Mouse (Mus musculus) 3134 (cell line): ENCODE measurements at regions not wholly inside any gene's neighbourhood (a gene's known extent, or its start where the extent isn't known, plus 50 kb on each side); places are given as distances from the start of the nearest gene placed in this dataset.
A peak's percentile ranks its signal among the peaks of the same experiment; 100 is the strongest.

Experiments
- DNase-seq: peaks from one replicate; pipeline ENCODE4 v3.0.0-alpha.2; 2011; ENCODE audit warnings: low spot score; ENCODE audit not compliant: insufficient read length; ENCODE audit errors: extremely low read depth

DNA sequence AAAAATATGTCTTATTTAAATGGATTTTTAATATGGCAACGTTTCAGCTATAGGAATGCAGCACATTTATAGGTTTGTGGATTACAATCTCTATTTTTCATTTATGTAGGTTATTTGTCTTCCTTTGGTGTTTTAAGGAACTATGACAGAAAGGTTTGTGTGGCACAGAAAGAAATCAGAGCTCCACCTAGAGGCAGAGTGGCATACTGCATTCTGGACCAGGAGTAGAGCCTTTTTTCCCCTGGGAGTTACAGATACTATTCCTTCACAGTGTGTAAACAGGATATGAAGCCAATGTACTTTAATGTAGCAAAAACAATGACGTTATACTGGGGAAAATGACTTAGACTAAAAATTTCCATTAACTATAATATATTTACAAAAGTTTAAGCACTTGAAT, 94.9 kb upstream of the St8sia4 start:
- peak; percentile 4 for DNase-seq

DNA sequence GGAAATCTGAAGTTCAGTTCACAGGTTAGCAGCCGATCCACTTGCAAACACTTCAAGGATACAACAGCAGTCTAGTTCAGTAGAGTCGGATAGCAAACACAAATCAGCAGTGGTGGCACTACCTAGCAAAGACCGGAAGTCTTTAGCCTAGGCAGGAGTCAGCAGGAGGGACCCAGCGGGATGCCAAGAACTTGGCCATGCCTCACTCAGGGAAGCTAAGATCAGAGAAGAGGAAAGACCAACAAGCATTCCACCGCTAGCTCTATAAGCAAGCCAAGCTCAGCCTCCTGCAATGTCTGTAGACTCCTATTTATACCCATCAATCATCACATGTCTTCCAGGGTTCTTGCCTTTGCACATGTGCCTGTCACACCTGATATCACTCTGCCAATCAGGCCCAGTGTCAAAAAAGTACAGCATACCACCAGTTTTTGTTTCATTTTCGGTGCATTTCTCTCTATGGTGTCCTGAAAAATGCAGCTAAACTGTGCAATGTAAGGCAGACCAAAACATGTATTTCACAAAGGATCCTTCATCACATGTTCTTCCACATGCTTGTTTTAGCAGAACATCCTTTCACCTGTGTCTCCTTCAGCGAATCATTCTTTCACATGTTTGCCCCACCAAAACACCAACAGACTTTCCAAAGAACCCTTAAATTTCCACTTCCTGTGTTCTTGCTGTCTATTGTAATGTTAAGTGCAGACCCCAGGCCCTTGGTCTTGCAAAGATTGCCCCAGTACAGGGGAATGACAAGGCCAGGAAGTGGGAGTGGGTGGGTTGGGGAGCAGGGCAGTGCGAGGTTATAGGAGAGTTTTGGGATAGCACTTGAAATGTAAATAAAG, 86.9 kb upstream of the St8sia4 start:
- DNase-seq = no peak

DNA sequence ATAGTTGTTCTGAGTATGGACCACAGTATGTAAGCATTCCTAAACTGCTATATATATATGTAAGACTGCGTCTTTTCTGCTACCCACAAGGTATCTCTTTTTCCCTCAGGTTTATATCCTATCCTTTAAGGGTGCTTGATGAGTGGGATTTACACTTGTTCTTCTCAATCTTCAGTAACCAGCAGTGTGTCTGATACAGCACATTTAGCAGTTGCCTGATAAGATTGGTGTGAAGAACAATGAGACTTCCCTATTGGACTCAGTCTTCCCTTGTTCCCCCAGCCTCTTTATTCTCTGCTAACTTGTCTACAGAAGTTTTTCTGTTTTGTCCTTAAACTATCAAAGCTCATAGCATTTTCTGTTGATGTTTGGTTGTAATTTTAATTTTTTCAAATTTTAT, 86.1 kb upstream of the St8sia4 start:
- DNase-seq = no peak

DNA sequence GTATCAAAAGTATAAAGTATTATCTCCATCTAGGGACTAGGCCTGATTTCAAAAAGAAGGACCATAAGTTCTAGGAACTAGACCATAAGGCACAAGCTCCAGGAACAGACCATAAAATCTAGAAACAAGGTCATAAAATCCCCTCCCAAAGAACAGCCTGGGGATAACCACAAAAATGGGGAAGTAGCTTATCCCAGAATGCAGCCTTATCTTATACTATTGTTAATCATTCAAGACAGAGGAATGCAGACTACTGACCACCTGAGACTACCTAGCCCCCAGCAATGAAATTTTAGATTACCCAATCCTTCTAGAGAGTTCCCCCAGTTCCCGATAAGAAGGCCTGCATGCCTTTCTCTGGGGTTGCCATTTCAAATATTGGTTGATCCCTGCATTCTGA, 81.6 kb upstream of the St8sia4 start:
- no peak for DNase-seq

DNA sequence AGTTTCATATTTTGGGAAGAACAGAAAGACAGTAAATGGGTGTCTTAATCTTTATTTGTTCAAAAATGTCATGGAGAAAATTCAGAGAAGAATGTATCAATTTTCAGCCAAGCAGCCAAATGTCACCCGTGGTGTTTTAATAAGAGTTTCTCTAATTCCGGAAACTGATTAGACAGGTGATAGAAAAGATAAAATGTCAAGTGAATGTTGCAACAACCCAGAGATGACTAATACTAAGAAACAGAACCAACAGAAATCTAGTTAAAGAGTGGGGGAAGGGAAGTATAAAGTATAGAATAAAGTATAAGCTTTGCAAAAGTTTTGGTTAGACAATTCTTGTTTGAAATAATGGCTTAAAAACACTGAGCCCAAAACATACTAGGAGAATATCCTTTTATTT, 79.9 kb upstream of the St8sia4 start:
- no peak for DNase-seq

DNA sequence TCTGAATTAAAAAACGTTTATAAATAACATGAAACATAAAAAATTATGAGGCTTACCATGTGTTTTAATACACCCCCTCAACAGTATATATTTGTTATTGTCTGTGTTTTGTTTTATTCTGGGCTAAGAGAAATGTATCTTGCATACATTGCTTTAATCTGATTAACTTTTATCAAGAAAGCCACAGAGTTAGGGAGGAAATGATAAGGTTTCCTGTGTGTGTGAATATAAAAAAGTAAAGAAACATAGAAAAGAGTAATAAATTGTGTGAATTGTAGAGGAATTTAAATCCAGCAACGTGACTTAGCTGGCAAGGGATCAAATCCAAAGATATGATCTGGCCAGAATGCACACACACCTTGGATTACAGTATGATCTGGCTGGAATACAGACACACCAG, 77.1 kb upstream of the St8sia4 start:
- no peak for DNase-seq

DNA sequence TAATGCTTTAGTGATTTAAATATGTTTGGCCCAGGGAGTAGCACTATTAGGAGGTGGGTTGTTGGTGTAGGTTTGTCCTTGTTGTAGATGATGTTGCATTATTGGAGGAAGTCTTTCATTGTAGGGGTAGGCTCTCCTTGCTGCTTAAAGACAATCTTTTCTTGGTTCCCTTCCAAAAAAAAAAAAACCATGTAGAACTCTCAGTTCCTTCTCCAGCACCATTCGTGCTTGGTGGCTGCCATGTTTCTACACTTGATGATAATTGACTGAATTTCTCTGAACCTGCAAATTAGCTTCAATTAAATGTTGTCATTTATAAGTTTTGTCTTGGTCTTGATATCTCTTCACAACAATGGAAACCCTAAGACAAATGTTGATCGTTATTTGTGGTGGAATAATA, 76.0 kb upstream of the St8sia4 start:
- no peak for DNase-seq

DNA sequence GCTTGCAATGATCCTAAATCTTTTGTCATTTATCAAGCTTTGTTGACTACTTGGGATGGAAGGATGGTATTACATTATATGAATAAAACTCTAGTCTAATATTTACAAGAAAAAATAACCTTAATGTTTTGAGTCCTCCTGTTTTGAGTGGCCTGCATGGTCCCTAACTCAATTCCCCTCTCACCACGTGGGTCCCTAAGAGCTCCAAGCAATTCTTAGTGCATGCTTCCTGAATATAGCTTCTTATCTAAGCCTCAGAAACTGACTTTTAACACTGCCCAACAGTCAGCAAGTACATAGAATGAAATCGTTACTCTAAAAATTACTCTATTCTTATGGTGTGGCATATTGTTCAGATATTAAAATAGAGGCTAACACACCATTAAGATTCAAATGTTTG, 52.1 kb upstream of the St8sia4 start:
- DNase-seq = no peak

DNA sequence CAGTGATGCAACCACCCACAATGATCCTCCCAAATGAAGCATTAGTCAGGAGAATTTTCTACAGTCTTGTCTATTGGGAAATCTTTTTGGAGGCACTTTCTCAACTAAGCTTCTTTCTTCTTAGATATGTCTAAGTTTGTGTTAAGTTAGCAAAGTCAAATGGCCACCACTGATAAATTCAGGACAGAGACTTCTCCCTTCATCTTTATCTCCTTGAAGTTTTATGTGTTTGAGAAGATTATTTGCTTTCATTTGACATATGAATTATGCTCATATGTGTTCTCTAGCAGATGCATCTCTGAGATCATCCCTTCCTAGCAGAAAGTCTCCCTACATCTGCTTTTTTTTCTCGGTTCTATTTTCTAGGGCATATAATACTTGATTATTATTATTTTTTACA, 51.4 kb upstream of the St8sia4 start:
- DNase-seq = no peak
